Mouse (Mus musculus) spleen, adult 2 months (tissue): ENCODE data around the gene Evi2.

Source experiments
- CTCF ChIP-seq: fragments of 200-500 bp; IDR thresholded peaks from 2 replicates; pipeline ENCODE4 v1.5.1; 2011; ENCODE audit warnings: mild to moderate bottlenecking, inconsistent platforms; ENCODE audit not compliant: insufficient read depth, insufficient read length, insufficient replicate concordance; ENCODE audit errors: extremely low read depth
- POLR2A ChIP-seq: fragments of 200-500 bp; IDR thresholded peaks from 2 replicates; pipeline ENCODE4 v1.6.1; 2011; ENCODE audit warnings: low read depth, low read length, inconsistent platforms

- TF ChIP-seq POLR2A (no peak), CTCF (no peak)
Observed at GRCm38 (mm10) chr11:79529226-79529625, 1.2 kb downstream of the Evi2 start.
